Mouse (Mus musculus) G1E-ER4 (cell line): ENCODE data around the gene Ptprg. TPM values are rescaled to one million over a fixed set of nuclear protein-coding genes. Genes with fewer than 3 reads are reported as not detected.

Experiments used
- GATA1 ChIP-seq: IDR thresholded peaks from one replicate; pipeline ENCODE4 v1.8.0; 2012; ENCODE audit warnings: low read length, inconsistent platforms
- polyA plus RNA-seq: library from polyadenylated mRNA; stranded (reverse); fragments of >175 nt; gene quantifications from 2 replicates; pipeline ENCODE4 v1.2.3, GENCODE M21; 2012

Gene Ptprg
- polyA plus RNA-seq, 1 experiment: not detected

GRCm38 (mm10) chr14:11835706-11836445, 282.5 kb downstream of the Ptprg start:
- no peak for TF ChIP-seq GATA1

GRCm38 (mm10) chr14:11837714-11838113, 284.4 kb downstream of the Ptprg start:
- TF ChIP-seq GATA1: no peak

- no peak for TF ChIP-seq GATA1
These were observed 288.3 kb downstream of the Ptprg start for GRCm38 (mm10) chr14:11841621-11842020.

GRCm38 (mm10) chr14:11852896-11853295, 299.6 kb downstream of the Ptprg start:
- TF ChIP-seq GATA1: no peak

- TF ChIP-seq GATA1: no peak
These were observed 302.2 kb downstream of the Ptprg start for GRCm38 (mm10) chr14:11855499-11855898.

- no peak for TF ChIP-seq GATA1
These were observed 304.7 kb downstream of the Ptprg start for GRCm38 (mm10) chr14:11857928-11858481.

GRCm38 (mm10) chr14:11863286-11863685, 310.0 kb downstream of the Ptprg start:
- TF ChIP-seq GATA1: no peak

- no peak for TF ChIP-seq GATA1
These were observed 311.5 kb downstream of the Ptprg start for GRCm38 (mm10) chr14:11864840-11865239.

- TF ChIP-seq GATA1: no peak
These were observed 312.0 kb downstream of the Ptprg start for GRCm38 (mm10) chr14:11865332-11865731.

- TF ChIP-seq GATA1: no peak
These were observed 312.5 kb downstream of the Ptprg start for GRCm38 (mm10) chr14:11865872-11866271.

- no peak for TF ChIP-seq GATA1
These were observed 313.1 kb downstream of the Ptprg start for GRCm38 (mm10) chr14:11866416-11866815.

- no peak for TF ChIP-seq GATA1
These were observed 315.3 kb downstream of the Ptprg start for GRCm38 (mm10) chr14:11868636-11869035.

GRCm38 (mm10) chr14:11871752-11872344, 318.5 kb downstream of the Ptprg start:
- no peak for TF ChIP-seq GATA1

GRCm38 (mm10) chr14:11874266-11874665, 320.9 kb downstream of the Ptprg start:
- TF ChIP-seq GATA1: no peak

GRCm38 (mm10) chr14:11874960-11875889, 321.9 kb downstream of the Ptprg start:
- no peak for TF ChIP-seq GATA1

- TF ChIP-seq GATA1: no peak
These were observed 327.8 kb downstream of the Ptprg start for GRCm38 (mm10) chr14:11881082-11881481.
